Mouse (Mus musculus) right cerebral cortex, postnatal 4 days (tissue): ENCODE measurements at regions not wholly inside any gene's neighbourhood (a gene's known extent, or its start where the extent isn't known, plus 50 kb on each side); places are given as distances from the start of the nearest gene placed in this dataset.
"Not testable (repeated sequence)": the region's sequence is repeated elsewhere in the genome, so short reads cannot be mapped to it uniquely, and the experiment has no call there.

Source experiments
- DNase-seq: peaks from one replicate; pipeline ENCODE4 v3.0.0-alpha.2; 2022

DNA sequence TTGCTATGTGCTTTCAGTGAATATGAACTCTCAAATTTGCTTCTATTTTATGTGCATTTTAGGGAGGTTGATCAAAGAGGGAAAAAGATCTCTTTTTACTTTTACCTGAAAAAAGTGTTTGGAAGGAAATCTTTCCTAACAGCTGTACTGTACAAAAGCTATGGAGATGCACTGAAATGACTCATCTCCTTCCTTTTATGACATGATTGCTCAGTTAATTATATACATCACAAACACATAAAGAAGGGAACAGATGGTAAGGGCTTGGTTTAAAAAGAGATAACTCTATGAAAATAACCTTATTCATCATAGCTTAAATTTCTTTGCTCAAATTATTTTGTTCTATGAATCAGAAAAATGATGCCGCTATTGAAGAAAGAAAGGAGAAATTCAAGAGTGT, 88.7 kb upstream of the Cylc2 start:
- DNase-seq, result no peak

DNA sequence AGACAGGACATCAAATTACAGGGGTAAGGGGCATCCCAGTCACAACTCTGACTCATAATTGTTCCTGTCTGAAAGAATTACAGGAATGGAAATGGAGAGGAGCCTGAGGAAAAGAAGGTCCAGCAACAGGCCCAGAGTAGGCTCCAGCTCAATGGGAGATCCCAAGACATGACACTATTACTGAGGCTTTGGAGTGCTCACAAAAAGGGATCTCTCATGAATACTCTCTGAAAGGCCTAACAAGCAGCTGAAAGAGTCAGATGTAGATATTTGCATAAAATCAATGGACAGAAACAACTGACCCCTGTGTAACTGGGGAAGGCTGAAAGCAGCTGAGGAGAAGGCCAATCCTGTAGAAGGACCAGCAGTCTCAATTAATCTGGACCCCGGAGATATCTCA, 84.6 kb upstream of the Cylc2 start:
- DNase-seq, result not testable (repeated sequence)

DNA sequence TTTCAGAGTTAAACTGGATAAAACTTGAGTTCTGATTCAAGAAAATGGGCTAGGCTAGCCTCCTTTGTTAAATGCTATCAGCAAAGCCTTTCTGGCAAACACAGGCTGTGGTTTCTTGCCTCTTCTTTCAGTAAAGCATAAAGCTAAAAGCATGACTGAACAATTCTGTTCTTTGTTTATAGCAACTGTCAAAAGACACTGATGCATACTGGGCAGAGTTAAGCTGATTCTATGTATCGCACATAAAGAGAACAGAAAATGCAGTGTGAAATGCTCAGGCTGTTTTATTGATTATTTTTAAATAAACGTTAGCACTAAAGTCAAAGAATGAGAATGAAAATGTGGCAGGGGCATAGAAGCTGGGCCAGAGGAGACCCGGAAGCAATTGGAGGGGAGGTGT, 63.5 kb upstream of the Cylc2 start:
- peak; percentile 1 for DNase-seq

- DNase-seq, result no peak
These were observed 62.9 kb upstream of the Cylc2 start for GRCm38 (mm10) chr4:51153539-51153938.
